Mouse (Mus musculus) heart, embryonic 15.5 days (tissue): ENCODE measurements around the gene Ptpn23. TPM values are rescaled to one million over a fixed set of nuclear protein-coding genes. Genes with fewer than 3 reads are reported as not detected.
"Not testable (repeated sequence)": the region's sequence is repeated elsewhere in the genome, so short reads cannot be mapped to it uniquely, and the experiment has no call there.

Source experiments
- ATAC-seq: fragments of 200-750 bp; cut with Nextera tagmentation; replicated peaks from 2 replicates; pipeline ENCODE4 v1.8.0; 2017; ENCODE audit warnings: low read depth, moderate TSS enrichment; ENCODE audit not compliant: insufficient number of reproducible peaks, insufficient read depth, low FRiP score
- H3K27ac ChIP-seq: fragments of 300-500 bp; sonication (generic); 2 replicates; pipeline ENCODE4 v1.5.1; 2015; ENCODE audit warnings: mild to moderate bottlenecking, inconsistent platforms
- H3K27me3 ChIP-seq: fragments of 300-500 bp; sonication (generic); 2 replicates; pipeline ENCODE4 v1.6.1; 2015; ENCODE audit warnings: inconsistent platforms
- H3K36me3 ChIP-seq: fragments of 300-500 bp; sonication (generic); 2 replicates; pipeline ENCODE4 v1.6.1; 2015; ENCODE audit warnings: mild to moderate bottlenecking, inconsistent platforms
- H3K4me1 ChIP-seq: fragments of 300-500 bp; sonication (generic); replicated peaks from 2 replicates; pipeline ENCODE4 v1.6.1; 2015; ENCODE audit warnings: inconsistent platforms
- H3K4me2 ChIP-seq: fragments of 300-500 bp; sonication (generic); 2 replicates; pipeline ENCODE4 v1.6.1; 2015; ENCODE audit warnings: inconsistent platforms, mild to moderate bottlenecking, moderate library complexity
- H3K4me3 ChIP-seq: fragments of 300-500 bp; sonication (generic); 2 replicates; pipeline ENCODE4 v1.5.1; 2015; ENCODE audit warnings: mild to moderate bottlenecking, inconsistent platforms
- H3K9ac ChIP-seq: fragments of 300-500 bp; sonication (generic); 2 replicates; pipeline ENCODE4 v1.6.1; 2015; ENCODE audit warnings: mild to moderate bottlenecking, inconsistent platforms
- H3K9me3 ChIP-seq: fragments of 300-500 bp; sonication (generic); replicated peaks from 2 replicates; pipeline ENCODE4 v1.6.1; 2016; ENCODE audit warnings: inconsistent platforms
- WGBS: fragments of 180-500 bp; shearing (Covaris S2); methylation state at CpG from one replicate; pipeline ENCODE4 v1.1.7; 2015; ENCODE audit warnings: mixed read lengths; 5-methylcytosine and 5-hydroxymethylcytosine counted together
- polyA plus RNA-seq: library from polyadenylated mRNA; unstranded; fragments of >200 nt; fragmentation: Nextera tagmentation; extraction: Ambion mirVana; gene quantifications from 2 replicates; pipeline ENCODE4 v1.2.1, GENCODE M21; 2015

Gene Ptpn23
- polyA plus RNA-seq, 1 experiment from 2014 or later: 9.8 TPM

- ATAC-seq: no peak
- 50% methylated on average over 7 of the region's 7 CpGs for WGBS
Observed at GRCm38 (mm10) chr9:110412926-110413325, 4.9 kb upstream of the Ptpn23 start.

DNA sequence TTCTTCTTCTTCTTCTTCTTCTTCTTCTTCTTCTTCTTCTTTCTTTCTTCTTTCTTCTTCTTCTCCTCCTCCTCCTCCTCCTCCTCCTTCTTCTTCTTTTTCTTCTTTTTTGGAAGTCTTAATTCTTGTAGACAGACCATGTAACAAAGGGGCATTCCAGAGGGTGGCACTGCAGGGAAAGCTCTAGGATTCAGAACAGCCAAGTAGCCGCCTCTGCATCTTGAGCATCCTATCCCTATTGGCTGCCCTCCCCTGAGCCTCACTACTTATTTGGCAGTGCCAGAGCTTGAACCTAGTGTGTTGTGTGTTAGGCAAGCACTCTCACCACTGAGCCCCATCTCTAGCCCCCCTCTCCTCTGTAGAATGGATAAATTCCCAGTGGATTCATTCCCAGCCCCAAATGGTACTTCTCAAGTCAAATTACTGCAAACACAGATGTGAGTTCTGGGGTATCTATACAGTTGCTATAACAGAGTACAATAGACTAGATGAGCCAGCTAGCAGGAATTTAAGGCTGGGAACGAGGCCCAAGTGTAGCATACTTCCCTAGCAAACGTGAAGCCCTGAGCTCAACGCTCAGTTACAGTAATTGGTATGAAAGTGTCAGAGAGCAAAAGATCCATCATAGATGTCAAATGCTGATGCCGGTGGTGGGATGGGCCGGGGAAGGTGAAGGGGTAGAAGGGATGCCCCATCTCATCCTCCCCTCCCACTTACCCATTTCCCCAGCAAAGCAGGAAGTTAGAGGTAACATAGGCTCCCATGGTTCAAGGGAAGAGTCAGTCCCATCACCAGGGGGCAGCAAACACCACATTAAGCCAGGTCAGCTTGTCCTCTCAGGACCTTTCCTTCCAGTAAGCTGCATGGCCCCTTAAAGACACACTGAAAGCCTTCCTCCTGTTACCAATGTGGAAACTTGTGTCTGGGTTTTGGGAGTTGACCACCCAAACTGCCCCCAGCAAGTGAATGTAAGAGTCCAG, 3.2 kb upstream of the Ptpn23 start:
- H3K9ac ChIP-seq: no peak overlapping the region
- H3K27ac ChIP-seq: no peak overlapping the region
- H3K4me1 ChIP-seq: peaks cover 8% of the 10 kb centered on the region
- no peaks in the 10 kb centered on the region for H3K36me3 ChIP-seq
- 38% methylated on average over 6 of the region's 6 CpGs for WGBS
- H3K9me3 ChIP-seq: no peaks in the 10 kb centered on the region
- no peak overlapping the region for H3K4me3 ChIP-seq
- no peak for ATAC-seq
- H3K27me3 ChIP-seq: no peaks in the 10 kb centered on the region
- no peak overlapping the region for H3K4me2 ChIP-seq

More at GRCm38 (mm10) chr9:110412926-110413325, 4.9 kb upstream of the Ptpn23 start:
- no peaks in the 10 kb centered on the region for H3K9me3 ChIP-seq
- H3K27me3 ChIP-seq: no peaks in the 10 kb centered on the region
- no peaks in the 10 kb centered on the region for H3K36me3 ChIP-seq
- H3K27ac ChIP-seq: no peak overlapping the region
- H3K9ac ChIP-seq: no peak overlapping the region
- no peak overlapping the region for H3K4me3 ChIP-seq
- H3K4me1 ChIP-seq: no peaks in the 10 kb centered on the region; the same call in 1 of the 2 replicates
- no peak overlapping the region for H3K4me2 ChIP-seq

DNA sequence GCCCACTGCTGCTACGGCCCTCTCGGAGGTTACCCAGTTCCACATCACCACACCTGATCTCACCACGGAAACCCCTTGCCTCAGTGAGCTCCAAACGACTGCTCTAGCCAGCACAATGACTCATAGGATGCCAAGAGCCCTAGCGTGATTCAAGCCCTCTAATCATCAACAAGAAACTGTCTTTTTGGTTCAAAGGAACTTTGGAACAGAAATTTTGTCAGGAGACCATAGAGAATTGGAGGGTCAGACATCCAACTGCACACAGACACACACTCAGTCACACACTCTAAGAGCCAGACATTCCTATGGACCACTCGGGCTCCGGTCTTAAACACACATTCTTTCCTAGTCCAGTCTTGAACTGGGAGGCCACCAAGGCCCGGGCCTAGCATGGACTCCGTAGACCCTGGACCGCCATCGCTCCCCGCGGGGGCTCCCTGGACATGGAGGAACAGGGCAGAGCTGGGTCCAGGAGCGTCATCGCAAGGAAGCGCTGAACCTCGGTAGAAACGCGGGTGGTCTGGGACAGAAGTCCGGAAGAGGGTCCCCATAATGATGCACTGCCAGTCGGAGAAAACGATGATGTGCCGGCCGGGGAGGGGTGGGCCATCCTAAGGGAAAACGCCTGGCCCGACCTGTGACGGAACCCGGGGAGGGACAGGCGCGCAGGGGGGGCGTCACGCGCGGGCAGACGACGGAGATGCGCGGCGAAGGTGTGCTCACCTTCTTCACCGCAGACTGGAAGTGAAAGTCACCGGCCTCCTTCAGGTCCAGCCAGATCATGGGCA, 508 bp downstream of the Ptpn23 start:
- Histone ChIP-seq H3K36me3 (no peaks in the 10 kb centered on the region), H3K9ac (peak overlapping the region; percentile 85), H3K27me3 (no peaks in the 10 kb centered on the region), H3K4me1 (peaks cover 8% of the 10 kb centered on the region), H3K4me3 (peak overlapping the region; percentile 90), H3K4me2 (peak overlapping the region; percentile 66), H3K9me3 (no peaks in the 10 kb centered on the region), H3K27ac (peak overlapping the region; percentile 80)
- ATAC-seq: peak; percentile 51
- WGBS: 1% methylated on average over 41 of the region's 41 CpGs

- WGBS: 88% methylated on average over 4 of the region's 4 CpGs
- H3K27me3 ChIP-seq: not testable (repeated sequence)
- H3K4me1 ChIP-seq: peaks cover 22% of the 10 kb centered on the region
Observed at GRCm38 (mm10) chr9:110403240-110403639, 4.8 kb downstream of the Ptpn23 start.

DNA sequence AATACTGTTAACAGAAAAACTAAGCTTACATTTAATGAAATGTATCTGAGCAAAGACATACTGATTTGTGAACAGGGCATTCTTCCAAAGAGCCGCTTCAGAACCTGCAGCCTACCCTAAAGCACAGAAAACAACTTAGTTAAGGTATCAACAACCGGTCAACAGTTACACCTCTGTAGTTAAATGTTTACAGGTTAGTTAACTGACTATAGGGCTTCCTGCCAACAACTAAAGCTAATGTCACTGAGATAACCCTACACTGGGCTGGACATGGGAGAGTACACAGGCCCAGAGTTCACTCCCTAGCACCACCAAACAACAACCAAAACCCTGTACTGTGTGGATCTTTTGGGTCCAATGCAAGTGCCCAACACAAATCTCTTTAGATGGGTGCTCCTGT, 5.3 kb downstream of the Ptpn23 start:
- no peak overlapping the region for H3K4me3 ChIP-seq
- no peak overlapping the region for H3K9ac ChIP-seq
- WGBS: 91% methylated on average over 2 of the region's 2 CpGs
- H3K4me2 ChIP-seq: no peak overlapping the region
- no peak for ATAC-seq
- H3K36me3 ChIP-seq: peaks cover 3% of the 10 kb centered on the region
- no peaks in the 10 kb centered on the region for H3K27me3 ChIP-seq
- peaks cover 22% of the 10 kb centered on the region for H3K4me1 ChIP-seq
- H3K27ac ChIP-seq: no peak overlapping the region
- no peaks in the 10 kb centered on the region for H3K9me3 ChIP-seq

More at GRCm38 (mm10) chr9:110403240-110403639, 4.8 kb downstream of the Ptpn23 start:
- not testable (repeated sequence) for H3K36me3 ChIP-seq, H3K27ac ChIP-seq, ATAC-seq, H3K4me3 ChIP-seq, H3K4me2 ChIP-seq, H3K9me3 ChIP-seq, H3K9ac ChIP-seq

- Histone ChIP-seq H3K4me2 (no peak overlapping the region), H3K27me3 (no peaks in the 10 kb centered on the region), H3K27ac (peak overlapping the region; percentile 33; the same call in 1 of the 2 replicates), H3K4me1 (peaks cover 13% of the 10 kb centered on the region), H3K36me3 (peaks cover 13% of the 10 kb centered on the region), H3K9me3 (no peaks in the 10 kb centered on the region), H3K4me3 (no peak overlapping the region), H3K9ac (no peak overlapping the region)
- ATAC-seq: no peak; the same call in 1 of the 2 replicates
- 61% methylated on average over 5 of the region's 5 CpGs for WGBS
Observed at GRCm38 (mm10) chr9:110400650-110401049, 7.4 kb downstream of the Ptpn23 start.

DNA sequence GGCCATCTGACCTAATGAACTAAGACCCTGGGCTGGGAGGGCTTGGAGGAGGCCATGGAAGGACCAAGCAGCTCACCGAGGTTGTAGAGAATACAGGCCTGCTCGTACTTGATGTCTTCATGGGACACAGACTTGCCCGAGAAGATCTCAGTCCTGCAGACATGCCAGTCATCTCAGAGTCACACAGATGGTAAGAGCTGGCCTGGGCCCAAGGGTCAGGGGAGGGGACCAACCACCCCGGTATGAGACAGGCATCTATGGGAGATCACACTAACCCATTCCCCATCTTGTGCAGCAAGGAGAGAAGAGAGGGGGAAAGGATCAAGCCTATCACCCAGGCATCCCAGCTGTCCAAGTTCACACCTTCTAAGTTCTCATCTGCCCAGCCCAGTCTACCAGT, 14.7 kb downstream of the Ptpn23 start:
- peaks cover 65% of the 10 kb centered on the region for H3K36me3 ChIP-seq
- no peak overlapping the region for H3K4me2 ChIP-seq
- H3K9ac ChIP-seq: no peak overlapping the region
- H3K4me3 ChIP-seq: no peak overlapping the region
- 81% methylated on average over 4 of the region's 4 CpGs for WGBS
- no peaks in the 10 kb centered on the region for H3K4me1 ChIP-seq
- H3K27me3 ChIP-seq: no peaks in the 10 kb centered on the region
- H3K9me3 ChIP-seq: no peaks in the 10 kb centered on the region
- H3K27ac ChIP-seq: no peak overlapping the region
- ATAC-seq: no peak

DNA sequence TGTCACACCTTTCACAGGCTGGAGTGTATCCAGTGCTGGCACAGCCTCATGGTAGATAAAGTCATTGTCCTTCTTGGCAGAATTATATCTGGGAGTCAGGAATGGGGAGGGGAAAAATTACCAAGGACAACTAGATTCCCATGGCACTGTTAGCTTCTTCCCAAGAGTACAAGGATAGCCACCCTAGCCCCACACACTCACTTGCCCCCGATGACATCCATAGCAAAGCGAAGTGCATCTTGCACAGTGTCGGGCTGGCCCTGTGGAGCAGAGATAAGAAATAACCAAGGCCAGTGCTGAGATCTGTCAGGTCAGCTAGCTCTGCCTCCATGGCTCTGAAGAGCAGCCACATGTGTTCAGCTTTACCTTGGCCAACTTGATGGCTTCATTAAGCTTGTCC, 17.2 kb downstream of the Ptpn23 start:
- H3K9ac ChIP-seq: no peak overlapping the region
- H3K9me3 ChIP-seq: no peaks in the 10 kb centered on the region
- no peak overlapping the region for H3K4me2 ChIP-seq
- 83% methylated on average over 3 of the region's 3 CpGs for WGBS
- H3K4me1 ChIP-seq: no peaks in the 10 kb centered on the region
- no peaks in the 10 kb centered on the region for H3K27me3 ChIP-seq
- no peak for ATAC-seq
- peaks cover 75% of the 10 kb centered on the region for H3K36me3 ChIP-seq
- H3K4me3 ChIP-seq: no peak overlapping the region
- H3K27ac ChIP-seq: no peak overlapping the region

GRCm38 (mm10) chr9:110388011-110388410, 20.0 kb downstream of the Ptpn23 start:
- no peaks in the 10 kb centered on the region for H3K9me3 ChIP-seq

GRCm38 (mm10) chr9:110384369-110384929, 23.6 kb downstream of the Ptpn23 start:
- no peak overlapping the region for H3K4me3 ChIP-seq
- peaks cover 60% of the 10 kb centered on the region for H3K36me3 ChIP-seq
- H3K4me2 ChIP-seq: no peak overlapping the region
- H3K9me3 ChIP-seq: no peaks in the 10 kb centered on the region
- ATAC-seq: no peak
- H3K4me1 ChIP-seq: peaks cover 9% of the 10 kb centered on the region
- H3K27me3 ChIP-seq: no peaks in the 10 kb centered on the region
- H3K27ac ChIP-seq: no peak overlapping the region
- H3K9ac ChIP-seq: no peak overlapping the region
- 82% methylated on average over 7 of the region's 7 CpGs for WGBS

More at GRCm38 (mm10) chr9:110388011-110388410, 20.0 kb downstream of the Ptpn23 start:
- Histone ChIP-seq H3K4me3 (no peak overlapping the region), H3K4me2 (no peak overlapping the region), H3K9ac (no peak overlapping the region), H3K4me1 (no peaks in the 10 kb centered on the region), H3K27ac (no peak overlapping the region), H3K27me3 (no peaks in the 10 kb centered on the region), H3K36me3 (peaks cover 83% of the 10 kb centered on the region)
- no peak for ATAC-seq
- 88% methylated on average over 7 of the region's 7 CpGs for WGBS

- H3K9ac ChIP-seq: no peak overlapping the region
- peaks cover 9% of the 10 kb centered on the region for H3K4me1 ChIP-seq
- no peak overlapping the region for H3K4me2 ChIP-seq
- no peaks in the 10 kb centered on the region for H3K27me3 ChIP-seq
- no peak overlapping the region for H3K4me3 ChIP-seq
- H3K27ac ChIP-seq: no peak overlapping the region
- H3K36me3 ChIP-seq: peaks cover 46% of the 10 kb centered on the region
- no peak for ATAC-seq
- H3K9me3 ChIP-seq: no peaks in the 10 kb centered on the region
- 74% methylated on average over 12 of the region's 12 CpGs for WGBS
Observed at GRCm38 (mm10) chr9:110381292-110381691, 26.7 kb downstream of the Ptpn23 start.
